Mouse (Mus musculus) intestine, postnatal 0 days (tissue): ENCODE data around the gene Olfr394. TPM values are rescaled to one million over a fixed set of nuclear protein-coding genes. Genes with fewer than 3 reads are reported as not detected.
"Not testable (repeated sequence)": the region's sequence is repeated elsewhere in the genome, so short reads cannot be mapped to it uniquely, and the experiment has no call there.

Experiments
- ATAC-seq: fragments of 200-750 bp; cut with Nextera tagmentation; 2 replicates; pipeline ENCODE4 v1.8.0; 2017; ENCODE audit warnings: mild to moderate bottlenecking, moderate TSS enrichment, moderate library complexity
- H3K27ac ChIP-seq: fragments of 300-500 bp; sonication (generic); 2 replicates; pipeline ENCODE4 v1.5.1; 2014; ENCODE audit warnings: mild to moderate bottlenecking, low read depth, low read length, moderate library complexity
- H3K27me3 ChIP-seq: fragments of 300-500 bp; sonication (generic); replicated peaks from 2 replicates; pipeline ENCODE4 v1.6.1; 2014; ENCODE audit warnings: low read length, mixed read lengths; ENCODE audit not compliant: control insufficient read depth, insufficient read depth
- H3K36me3 ChIP-seq: fragments of 300-500 bp; sonication (generic); 2 replicates; pipeline ENCODE4 v1.6.1; 2014; ENCODE audit warnings: mild to moderate bottlenecking, moderate library complexity; ENCODE audit not compliant: control insufficient read depth, insufficient read depth
- H3K4me1 ChIP-seq: fragments of 300-500 bp; sonication (generic); replicated peaks from 2 replicates; pipeline ENCODE4 v1.6.1; 2014; ENCODE audit warnings: antibody characterized with exemption, low read length, mixed read lengths; ENCODE audit not compliant: control insufficient read depth, insufficient read depth
- H3K4me2 ChIP-seq: fragments of 300-500 bp; sonication (generic); replicated peaks from 2 replicates; pipeline ENCODE4 v1.6.1; 2014; ENCODE audit warnings: low read depth, mild to moderate bottlenecking, moderate library complexity
- H3K4me3 ChIP-seq: fragments of 300-500 bp; sonication (generic); 2 replicates; pipeline ENCODE4 v1.5.1; 2014; ENCODE audit warnings: low read depth, low read length
- H3K9ac ChIP-seq: fragments of 300-500 bp; sonication (generic); 2 replicates; pipeline ENCODE4 v1.6.1; 2014; ENCODE audit warnings: mild to moderate bottlenecking, low read depth, low read length
- H3K9me3 ChIP-seq: fragments of 300-500 bp; sonication (generic); 2 replicates; pipeline ENCODE4 v1.6.1; 2016; ENCODE audit warnings: mixed run types; ENCODE audit not compliant: control insufficient read depth
- CTCF ChIP-seq: sonication (generic); IDR thresholded peaks from 2 replicates; pipeline ENCODE4 v1.5.1; 2016; ENCODE audit warnings: low read depth, mild to moderate bottlenecking, control low read depth, antibody characterized with exemption, moderate library complexity
- WGBS: fragments of 180-500 bp; shearing (Covaris S2); extraction: QIAGEN DNeasy Blood & Tissue Kit; methylation state at CpG from one replicate; pipeline ENCODE4 v1.1.7; 2014; 5-methylcytosine and 5-hydroxymethylcytosine counted together
- polyA plus RNA-seq: library from polyadenylated mRNA; unstranded; fragments of >200 nt; fragmentation: Nextera tagmentation; extraction: Ambion mirVana; gene quantifications from 2 replicates; pipeline ENCODE4 v1.2.1, GENCODE M21; 2015

The Olfr394 gene
- not detected in 2 replicates for polyA plus RNA-seq

GRCm38 (mm10) chr11:73890671-73891070 lies at the start of gene Olfr394:
Gene Olfr394, minus strand, starts transcription at chr11:73890771.
- no peaks in the 10 kb centered on the region for H3K4me1 ChIP-seq
- H3K9ac ChIP-seq = no peak within 1 kb of the TSS
- H3K27ac ChIP-seq = no peak within 1 kb of the TSS
- H3K9me3 ChIP-seq = no peaks in the 10 kb centered on the region
- H3K4me2 ChIP-seq = no peak within 1 kb of the TSS
- WGBS = 82% methylated on average over 1 of the region's 1 CpGs
- H3K4me3 ChIP-seq = no peak within 1 kb of the TSS
- no peaks in the 10 kb centered on the region for H3K27me3 ChIP-seq
- TF ChIP-seq CTCF = no peak
- ATAC-seq = no peak
- no peaks in the 10 kb centered on the region for H3K36me3 ChIP-seq

- Histone ChIP-seq H3K36me3 (no peaks in the 10 kb centered on the region), H3K4me1 (no peaks in the 10 kb centered on the region), H3K4me2 (no peak within 1 kb of the TSS), H3K27me3 (no peaks in the 10 kb centered on the region), H3K9ac (no peak within 1 kb of the TSS), H3K9me3 (no peaks in the 10 kb centered on the region), H3K27ac (no peak within 1 kb of the TSS), H3K4me3 (no peak within 1 kb of the TSS)
- no peak for TF ChIP-seq CTCF
- no peak for ATAC-seq
These were observed 45.8 kb upstream of the Olfr394 start, which contains the start of gene Olfr23 for GRCm38 (mm10) chr11:73936377-73936776. Gene Olfr23, plus strand, starts transcription at chr11:73936677.

- H3K4me3 ChIP-seq, H3K4me2 ChIP-seq, H3K9ac ChIP-seq, H3K4me1 ChIP-seq, H3K9me3 ChIP-seq, H3K27ac ChIP-seq, ATAC-seq, H3K27me3 ChIP-seq, H3K36me3 ChIP-seq: not testable (repeated sequence)
- WGBS = 82% methylated on average over 4 of the region's 4 CpGs
These were observed 18.6 kb upstream of the Olfr394 start, which contains the start of gene Olfr395 for GRCm38 (mm10) chr11:73909199-73909598. Gene Olfr395, minus strand, starts transcription at chr11:73909299.

GRCm38 (mm10) chr11:73851354-73851753 lies 39.2 kb downstream of the Olfr394 start, which contains the start of gene Olfr393:
Gene Olfr393, minus strand, starts transcription at chr11:73851454.
- Histone ChIP-seq H3K27me3 (no peaks in the 10 kb centered on the region), H3K9ac (no peak within 1 kb of the TSS), H3K4me3 (no peak within 1 kb of the TSS), H3K4me2 (no peak within 1 kb of the TSS), H3K27ac (no peak within 1 kb of the TSS), H3K9me3 (no peaks in the 10 kb centered on the region), H3K4me1 (no peaks in the 10 kb centered on the region), H3K36me3 (no peaks in the 10 kb centered on the region)
- no peak for TF ChIP-seq CTCF
- no peak for ATAC-seq

Other genes starting within 250 kb of the Olfr394 start
- gene Zfp735, start 202.0 kb downstream of the Olfr394 start, polyA plus RNA-seq = not detected in 2 replicates
- gene Olfr389, start 110.1 kb downstream of the Olfr394 start, polyA plus RNA-seq = not detected in 2 replicates
- not detected in 2 replicates for gene Olfr390, start 107.8 kb downstream of the Olfr394 start, polyA plus RNA-seq
- not detected in 2 replicates for gene Olfr391-ps, start 87.7 kb downstream of the Olfr394 start, polyA plus RNA-seq
- not detected in 2 replicates for gene Olfr392, start 73.7 kb downstream of the Olfr394 start, polyA plus RNA-seq
- gene Olfr393, start 39.3 kb downstream of the Olfr394 start, polyA plus RNA-seq = not detected in 2 replicates
- not detected in 2 replicates for gene Olfr395, start 18.5 kb upstream of the Olfr394 start, polyA plus RNA-seq
- not detected in 2 replicates for gene Olfr23, start 45.9 kb upstream of the Olfr394 start, polyA plus RNA-seq
- gene Olfr397, start 70.0 kb upstream of the Olfr394 start, polyA plus RNA-seq = not detected in 2 replicates
- not detected in 2 replicates for gene Olfr398, start 99.6 kb upstream of the Olfr394 start, polyA plus RNA-seq
- not detected in 2 replicates for gene Olfr139, start 165.8 kb upstream of the Olfr394 start, polyA plus RNA-seq
- not detected in 2 replicates for gene Olfr399, start 165.8 kb upstream of the Olfr394 start, polyA plus RNA-seq
- not detected in 2 replicates for gene Zfp616, start 179.2 kb upstream of the Olfr394 start, polyA plus RNA-seq
- gene Olfr401, start 222.9 kb upstream of the Olfr394 start, polyA plus RNA-seq = not detected in 2 replicates